Mouse (Mus musculus) cerebellum, adult 11-12 months (tissue): ENCODE measurements around the gene Phospho1.
"Not testable (repeated sequence)": the region's sequence is repeated elsewhere in the genome, so short reads cannot be mapped to it uniquely, and the experiment has no call there.

Source experiments
- DNase-seq: peaks from one replicate; pipeline ENCODE4 v3.0.0; 2022

The Phospho1 gene

GRCm38 (mm10) chr11:95869442-95869841 lies 45.1 kb downstream of the Phospho1 start:
- no peak for DNase-seq

GRCm38 (mm10) chr11:95869918-95870470 lies 45.7 kb downstream of the Phospho1 start:
- DNase-seq: no peak

DNA sequence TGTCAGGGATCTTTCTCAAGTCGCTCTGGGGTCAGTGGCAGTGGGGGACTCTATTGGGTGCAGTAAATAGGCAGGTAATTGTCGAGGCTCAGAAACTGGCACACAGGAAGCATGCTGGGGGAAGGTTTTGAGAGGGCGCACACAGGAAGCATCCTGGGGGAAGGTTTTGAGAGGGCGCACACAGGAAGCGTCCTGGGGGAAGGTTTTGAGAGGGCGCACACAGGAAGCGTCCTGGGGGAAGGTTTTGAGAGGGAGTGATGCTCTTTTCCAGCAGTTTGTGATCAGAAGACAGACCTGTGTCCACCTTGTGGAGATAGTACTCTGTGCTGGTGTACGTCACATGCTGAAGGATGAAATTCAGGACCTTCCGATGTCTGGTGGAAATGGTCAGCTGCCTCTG lies 51.5 kb downstream of the Phospho1 start:
- DNase-seq: no peak

GRCm38 (mm10) chr11:95876296-95876695 lies 52.0 kb downstream of the Phospho1 start:
- no peak for DNase-seq

DNA sequence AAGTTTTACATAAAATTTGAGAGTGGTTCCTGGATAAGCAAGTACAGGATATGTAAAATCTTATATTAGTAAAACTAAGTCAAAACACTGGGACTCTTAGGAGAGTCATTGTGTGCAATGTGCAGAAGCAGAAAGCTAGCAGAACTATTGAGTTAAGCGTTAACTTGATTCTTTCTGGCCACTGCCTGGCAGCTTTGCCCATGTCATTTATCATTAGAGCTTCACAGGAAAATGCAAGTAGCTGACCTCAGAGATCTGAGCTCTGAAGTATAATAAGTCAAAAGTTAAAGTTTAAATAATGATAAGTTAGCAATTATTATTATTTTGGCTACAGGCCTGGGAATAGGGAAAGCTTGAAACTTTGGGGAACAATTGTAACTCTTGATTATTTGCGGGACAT lies 55.6 kb downstream of the Phospho1 start:
- not testable (repeated sequence) for DNase-seq
